Mouse (Mus musculus) liver, embryonic 14.5 days (tissue): Measurements from ENCODE around the gene Cyld.

Source experiments
- CTCF ChIP-seq: IDR thresholded peaks from 2 replicates; pipeline ENCODE4 v1.5.1; 2016; ENCODE audit warnings: antibody characterized with exemption, low read depth, control low read depth
- EP300 ChIP-seq: IDR thresholded peaks from 2 replicates; pipeline ENCODE4 v1.6.1; 2016; ENCODE audit warnings: antibody characterized with exemption, low read depth

- TF ChIP-seq CTCF (no peak), EP300 (no peak)
Measured at GRCm38 (mm10) chr8:88689151-88689550, 7.7 kb upstream of the Cyld start.
